Comparison of ENCODE assay signal across 8 mouse cellular contexts in genomic region chr13:99515736-99516447, GRCm38 (mm10). TPM values are rescaled to one million over a fixed set of nuclear protein-coding genes. Genes with fewer than 3 reads are reported as not detected.
DNase-seq lines count a peak whose midpoint lies in the region; ATAC-seq lines count a peak whose summit lies in the region.

No protein-coding gene starts in this region.

- no peak for DNase-seq in frontal cortex, postnatal 14 days (ENCODE audit: low spot score in 2 of 2)
- peak; percentile 31 for DNase-seq in urinary bladder, postnatal 25 days (ENCODE audit: low spot score)
- no peak for DNase-seq in urinary bladder, adult 2 months (ENCODE audit: low spot score)
- peak; percentile 55 for DNase-seq in limb, embryonic 10.5 days (ENCODE audit: low spot score)
- DNase-seq in layer of hippocampus, postnatal 14 days (ENCODE audit: low spot score in 2 of 2), result no peak

- H3K9me3 ChIP-seq in heart, embryonic 11.5 days (replicated peaks; ENCODE audit: control insufficient read depth, low read length), result no peaks in the 10 kb centered on the region
- no peaks in the 10 kb centered on the region for H3K9me3 ChIP-seq in limb, embryonic 10.5 days (replicated peaks)
- no peaks in the 10 kb centered on the region for H3K9me3 ChIP-seq in neural tube, embryonic 15.5 days (replicated peaks)

- 0 out of 2 replicates have a peak, but pooled peaks cover 2% of the 10 kb centered on the region for H3K36me3 ChIP-seq in heart, embryonic 11.5 days (ENCODE audit: control insufficient read depth, insufficient read depth, low read length)
- H3K36me3 ChIP-seq in limb, embryonic 10.5 days, result no peaks in the 10 kb centered on the region
- H3K36me3 ChIP-seq in neural tube, embryonic 15.5 days, result no peaks in the 10 kb centered on the region

- ATAC-seq in frontal cortex, adult (ENCODE audit: low TSS enrichment), result peak; percentile 2; the same call in 1 of the 2 replicates
- ATAC-seq in heart, embryonic 11.5 days (replicated peaks; ENCODE audit: insufficient number of reproducible peaks, low FRiP score, low TSS enrichment), result peak; percentile 18
- ATAC-seq in neural tube, embryonic 15.5 days (ENCODE audit: low FRiP score), result peak; percentile 53

- peak overlapping the region; percentile 84 for H3K4me2 ChIP-seq in heart, embryonic 11.5 days
- peak overlapping the region; percentile 83 for H3K4me2 ChIP-seq in neural tube, embryonic 15.5 days

- H3K9ac ChIP-seq in heart, embryonic 11.5 days (ENCODE audit: low read depth, low read length), result peak overlapping the region; percentile 81
- peak overlapping the region; percentile 92 for H3K9ac ChIP-seq in neural tube, embryonic 15.5 days (replicated peaks)

- H3K4me1 ChIP-seq in heart, embryonic 11.5 days (ENCODE audit: control insufficient read depth, insufficient read depth, low read length), result peaks cover 18% of the 10 kb centered on the region
- peaks cover 39% of the 10 kb centered on the region for H3K4me1 ChIP-seq in limb, embryonic 10.5 days
- peaks cover 38% of the 10 kb centered on the region for H3K4me1 ChIP-seq in neural tube, embryonic 15.5 days

- under 1% methylated on average over 43 of the region's 44 CpGs for WGBS in heart, embryonic 11.5 days (ENCODE audit: insufficient replicate concordance)
- under 1% methylated on average over 44 of the region's 44 CpGs for WGBS in limb, embryonic 10.5 days
- under 1% methylated on average over 41 of the region's 44 CpGs for WGBS in neural tube, embryonic 15.5 days

- peak overlapping the region; percentile 70 for H3K27ac ChIP-seq in heart, embryonic 11.5 days (ENCODE audit: low read depth, low read length)
- peak overlapping the region; percentile 82 for H3K27ac ChIP-seq in limb, embryonic 10.5 days
- peak overlapping the region; percentile 97 for H3K27ac ChIP-seq in neural tube, embryonic 15.5 days (replicated peaks)

- H3K4me3 ChIP-seq in heart, embryonic 11.5 days (ENCODE audit: low read depth, low read length), result peak overlapping the region; percentile 81
- peak overlapping the region; percentile 71 for H3K4me3 ChIP-seq in limb, embryonic 10.5 days
- peak overlapping the region; percentile 84 for H3K4me3 ChIP-seq in neural tube, embryonic 15.5 days (replicated peaks)

- H3K27me3 ChIP-seq in heart, embryonic 11.5 days (ENCODE audit: control insufficient read depth, insufficient read depth, low read length), result no peaks in the 10 kb centered on the region
- H3K27me3 ChIP-seq in limb, embryonic 10.5 days (ENCODE audit: low read depth, poor library complexity, severe bottlenecking), result 0 out of 2 replicates have a peak, but pooled peaks cover 4% of the 10 kb centered on the region
- H3K27me3 ChIP-seq in neural tube, embryonic 15.5 days (replicated peaks), result no peaks in the 10 kb centered on the region

RNA-seq across cellular contexts. Expression of gene Map1b, which starts 0.4 kb away (rescaled TPM):
- polyA plus RNA-seq in urinary bladder, adult 2 months (2012; rRNA removed), result 7.6 and 16.2 TPM in 2 replicates
- 128 and 193 TPM in 2 replicates for polyA plus RNA-seq in heart, embryonic 11.5 days (2014; fragmentation: Nextera tagmentation; extraction: Ambion mirVana)
- polyA plus RNA-seq in limb, embryonic 10.5 days (2016; fragmentation: Nextera tagmentation; extraction: Ambion mirVana), result 60.1 and 64.6 TPM in 2 replicates
- 1,470 and 1,697 TPM in 2 replicates for polyA plus RNA-seq in neural tube, embryonic 15.5 days (2015; fragmentation: Nextera tagmentation; extraction: Ambion mirVana)
- total RNA-seq in layer of hippocampus, postnatal 14 days (2021), result 100 to 1,000 TPM; 795 to 818 TPM

Comparison
In these comparisons a context has a peak if more than half of its experiments do, and no peak if none do; other contexts are left out.
1. DNase-seq: peak in urinary bladder, postnatal 25 days (single experiment) and limb, embryonic 10.5 days (single experiment); none in frontal cortex, postnatal 14 days (0 of 2), urinary bladder, adult 2 months (single experiment) and layer of hippocampus, postnatal 14 days (0 of 2).
2. ATAC-seq: peak in every context shown above with its lines; median percentile 53 in neural tube, embryonic 15.5 days; 18 in heart, embryonic 11.5 days; 2 in frontal cortex, adult.
3. Peak in every context shown above with its lines, with median percentiles within 50 percentile points of each other: H3K27ac ChIP-seq and H3K4me3 ChIP-seq.